ENCODE assay signal across 18 mouse cellular contexts in genomic region chr9:48814881-48815495, GRCm38 (mm10). TPM values are rescaled to one million over a fixed set of nuclear protein-coding genes. Genes with fewer than 3 reads are reported as not detected.
DNase-seq lines count a peak whose midpoint lies in the region; ATAC-seq lines count a peak whose summit lies in the region.
"Had no signal": no experiment of that assay in that cellular context is flagged by ENCODE, and none has a peak within 500 bp of the region (broad histone marks: within the 10 kb centered on the region; RNA-seq: fewer than 3 reads in every experiment).

No protein-coding gene starts in this region.

- no peak overlapping the region for H3K4me3 ChIP-seq in heart, embryonic 14.5 days (ENCODE audit: control insufficient read depth in 1 of 2, insufficient read depth in 1 of 2, low read depth in 1 of 2, low read length in 2 of 2)
- no peak overlapping the region for H3K4me3 ChIP-seq in midbrain, embryonic 10.5 days
- no peak overlapping the region for H3K4me3 ChIP-seq in midbrain, embryonic 11.5 days (ENCODE audit: low read depth, low read length)
- H3K4me3 ChIP-seq in liver, embryonic 13.5 days (replicated peaks) = peak overlapping the region; percentile 21
- H3K4me3 ChIP-seq: hindbrain, embryonic 15.5 days; midbrain, embryonic 13.5 days; myocyte had no signal

- ATAC-seq in heart, embryonic 14.5 days (ENCODE audit: insufficient number of reproducible peaks, insufficient read depth, low FRiP score, low read depth) = no peak
- no peak for ATAC-seq in midbrain, embryonic 11.5 days (ENCODE audit: low FRiP score)
- peak; percentile 50 for ATAC-seq in liver, embryonic 13.5 days (ENCODE audit: low read depth)
- ATAC-seq: midbrain, embryonic 13.5 days had no signal

- intact Hi-C loops in heart, postnatal 10 days (cut with DNase I) = loop anchor here (5.0 kb wide), 1 partner anchor 78 kb away; no protein-coding TSS in a partner anchor

- DNase-seq in heart, postnatal 10 days = no peak
- no peak for DNase-seq in midbrain, embryonic 10.5 days (ENCODE audit: low spot score)
- DNase-seq in midbrain, embryonic 11.5 days (ENCODE audit: low spot score, missing footprints) = no peak
- no peak for DNase-seq in liver, embryonic 13.5 days
- DNase-seq in c-Kit-positive CD71-positive TER-119-positive erythroid progenitor cells, embryonic 14.5 days (ENCODE audit: low spot score) = no peak
- no peak for DNase-seq in kidney, postnatal 4 days
- DNase-seq: adrenal gland, postnatal 10 days; cerebellum, adult 8-10 months; embryo, embryonic 11 days; gastrocnemius, postnatal 14 days; kidney, adult 18-20 months; kidney, postnatal 14 days; thymus, postnatal 14 days had no signal

- H3K4me2 ChIP-seq in heart, embryonic 14.5 days (ENCODE audit: low read length) = peak overlapping the region; percentile 35
- H3K4me2 ChIP-seq in midbrain, embryonic 11.5 days = no peak overlapping the region
- peak overlapping the region; percentile 60 for H3K4me2 ChIP-seq in liver, embryonic 13.5 days
- H3K4me2 ChIP-seq: hindbrain, embryonic 15.5 days; lung, embryonic 14.5 days; midbrain, embryonic 13.5 days had no signal

- no peaks in the 10 kb centered on the region for H3K36me3 ChIP-seq in heart, embryonic 14.5 days (ENCODE audit: control insufficient read depth, insufficient read depth, low read length)
- peaks cover 60% of the 10 kb centered on the region for H3K36me3 ChIP-seq in midbrain, embryonic 10.5 days
- no peaks in the 10 kb centered on the region for H3K36me3 ChIP-seq in midbrain, embryonic 11.5 days (ENCODE audit: control insufficient read depth, insufficient read depth, low read length)
- no peaks in the 10 kb centered on the region for H3K36me3 ChIP-seq in liver, embryonic 13.5 days
- H3K36me3 ChIP-seq: hindbrain, embryonic 15.5 days; midbrain, embryonic 13.5 days had no signal

- H3K4me1 ChIP-seq in heart, embryonic 14.5 days (ENCODE audit: control insufficient read depth in 2 of 2, insufficient read depth in 2 of 2, low read length in 2 of 2) = peaks cover 16 to 30% of the 10 kb centered on the region in 2 experiments
- peaks cover 57% of the 10 kb centered on the region for H3K4me1 ChIP-seq in midbrain, embryonic 10.5 days
- no peaks in the 10 kb centered on the region for H3K4me1 ChIP-seq in midbrain, embryonic 11.5 days (ENCODE audit: control insufficient read depth, insufficient read depth, low read length)
- H3K4me1 ChIP-seq in liver, embryonic 13.5 days (replicated peaks) = peaks cover 72% of the 10 kb centered on the region

- no peak overlapping the region for H3K9ac ChIP-seq in heart, embryonic 14.5 days (ENCODE audit: low read length)
- no peak overlapping the region for H3K9ac ChIP-seq in midbrain, embryonic 11.5 days (ENCODE audit: low read length)
- H3K9ac ChIP-seq in liver, embryonic 13.5 days = peak overlapping the region; percentile 58
- H3K9ac ChIP-seq: hindbrain, embryonic 15.5 days; lung, embryonic 14.5 days; midbrain, embryonic 13.5 days had no signal

- peaks cover 9% of the 10 kb centered on the region; the same call in 1 of the 2 replicates for H3K27me3 ChIP-seq in heart, embryonic 14.5 days (ENCODE audit: control insufficient read depth, insufficient read depth, low read length)
- no peaks in the 10 kb centered on the region for H3K27me3 ChIP-seq in midbrain, embryonic 10.5 days (ENCODE audit: low read depth, poor library complexity, severe bottlenecking)
- no peaks in the 10 kb centered on the region for H3K27me3 ChIP-seq in midbrain, embryonic 11.5 days (ENCODE audit: control insufficient read depth, insufficient read depth, low read length)
- H3K27me3 ChIP-seq in liver, embryonic 13.5 days = peaks cover 43% of the 10 kb centered on the region
- H3K27me3 ChIP-seq: hindbrain, embryonic 15.5 days; midbrain, embryonic 13.5 days had no signal

- H3K9me3 ChIP-seq in heart, embryonic 14.5 days (ENCODE audit: control insufficient read depth, low read length) = no peaks in the 10 kb centered on the region
- H3K9me3 ChIP-seq in midbrain, embryonic 10.5 days (replicated peaks) = no peaks in the 10 kb centered on the region
- H3K9me3 ChIP-seq in midbrain, embryonic 11.5 days (ENCODE audit: control insufficient read depth, low read length) = no peaks in the 10 kb centered on the region
- H3K9me3 ChIP-seq in liver, embryonic 13.5 days (replicated peaks) = no peaks in the 10 kb centered on the region
- H3K9me3 ChIP-seq: hindbrain, embryonic 15.5 days; midbrain, embryonic 13.5 days had no signal

- 0 out of 4 replicates have a peak overlapping the region, but pooled peaks of 1 of the 2 experiments have one; percentile 4 for H3K27ac ChIP-seq in heart, embryonic 14.5 days (replicated peaks in 1 of 2; ENCODE audit: control insufficient read depth in 1 of 2, insufficient read depth in 1 of 2, low read depth in 2 of 2, low read length in 2 of 2)
- H3K27ac ChIP-seq in midbrain, embryonic 10.5 days (replicated peaks) = peak overlapping the region; percentile 33; the same call in 1 of the 2 replicates
- no peak overlapping the region for H3K27ac ChIP-seq in midbrain, embryonic 11.5 days (ENCODE audit: low read depth, low read length)
- H3K27ac ChIP-seq in liver, embryonic 13.5 days = peak overlapping the region; percentile 81
- H3K27ac ChIP-seq: hindbrain, embryonic 15.5 days; midbrain, embryonic 13.5 days had no signal

- 69% methylated on average over 12 of the region's 12 CpGs for WGBS in heart, embryonic 14.5 days
- 89% methylated on average over 12 of the region's 12 CpGs for WGBS in midbrain, embryonic 10.5 days
- WGBS in midbrain, embryonic 11.5 days = 89% methylated on average over 12 of the region's 12 CpGs
- 30% methylated on average over 12 of the region's 12 CpGs for WGBS in liver, embryonic 13.5 days (ENCODE audit: insufficient replicate concordance)

RNA-seq across cellular contexts. Expression of gene Zbtb16, which starts 21.0 kb away (rescaled TPM):
- 2.1 and 3.3 TPM in 2 replicates for polyA plus RNA-seq in heart, embryonic 14.5 days (2014; fragmentation: Nextera tagmentation; extraction: Ambion mirVana)
- total RNA-seq in heart, postnatal 10 days (2021) = 100 to 1,000 TPM in 1 of 2 experiments, 10 to 100 TPM in 1; 25.5 to 199 TPM
- 39.8 and 48.1 TPM in 2 replicates for polyA plus RNA-seq in midbrain, embryonic 10.5 days (2016; fragmentation: Nextera tagmentation; extraction: Ambion mirVana)
- polyA plus RNA-seq in midbrain, embryonic 11.5 days (2014; fragmentation: Nextera tagmentation; extraction: Ambion mirVana) = 14.0 and 15.0 TPM in 2 replicates
- 0.74 and 0.77 TPM in 2 replicates for polyA plus RNA-seq in liver, embryonic 13.5 days (2015; fragmentation: Nextera tagmentation; extraction: Ambion mirVana)
- polyA plus RNA-seq: myocyte had no signal
